ENCODE assay signal across 25 mouse cellular contexts in genomic region chr6:67302471-67302870, GRCm38 (mm10).
DNase-seq lines count a peak whose midpoint lies in the region; ATAC-seq and TF ChIP-seq lines count a peak whose summit lies in the region.
"Had no signal": no experiment of that assay in that cellular context is flagged by ENCODE, and none has a peak within 500 bp of the region (broad histone marks: within the 10 kb centered on the region; RNA-seq: fewer than 3 reads in every experiment).

No protein-coding gene starts in this region.

- no peaks in the 10 kb centered on the region for H3K27me3 ChIP-seq in hindbrain, postnatal 0 days (ENCODE audit: insufficient read depth, low read length)
- H3K27me3 ChIP-seq: forebrain, embryonic 12.5 days; heart, embryonic 12.5 days; kidney, embryonic 15.5 days; limb, embryonic 13.5 days; liver, embryonic 15.5 days; lung, embryonic 15.5 days; neural tube, embryonic 13.5 days; Patski had no signal

- WGBS in hindbrain, postnatal 0 days = 72% methylated on average over 4 of the region's 4 CpGs

- TF ChIP-seq CTCF in hindbrain, postnatal 0 days (IDR thresholded peaks at IDR 0.05; ENCODE audit: low read depth) = no peak

- peak; percentile 20 for DNase-seq in CD4-positive, CD25-positive, alpha-beta regulatory T cell, adult 2 months (ENCODE audit: low read depth, low spot score)
- DNase-seq in kidney, adult 9 months = peak; percentile 38
- no peak for DNase-seq in kidney, postnatal 14 days
- DNase-seq in T-cell, adult 2 months (ENCODE audit: low spot score) = peak; percentile 14
- peak; percentile 58 for DNase-seq in naive thymus-derived CD4-positive, alpha-beta T cell, adult 2 months (ENCODE audit: low read depth)
- no peak for DNase-seq in adrenal gland, postnatal 4 days (ENCODE audit: low spot score in 2 of 2)
- DNase-seq in hindbrain, postnatal 0 days (ENCODE audit: low spot score) = no peak
- DNase-seq: adrenal gland, postnatal 10 days; cerebellum, adult 9-10 months; gastrocnemius, postnatal 10 days; heart, adult 11 months; heart, postnatal 10 days; kidney, postnatal 4 days; lung, postnatal 36 days; midbrain, embryonic 14.5 days had no signal

- no peaks in the 10 kb centered on the region for H3K9me3 ChIP-seq in hindbrain, postnatal 0 days (ENCODE audit: low read length)
- H3K9me3 ChIP-seq: forebrain, embryonic 12.5 days; heart, embryonic 12.5 days; kidney, embryonic 15.5 days; limb, embryonic 13.5 days; liver, embryonic 15.5 days; lung, embryonic 15.5 days; neural tube, embryonic 13.5 days had no signal

- H3K27ac ChIP-seq in hindbrain, postnatal 0 days = no peak overlapping the region
- H3K27ac ChIP-seq: forebrain, embryonic 12.5 days; kidney, embryonic 15.5 days; limb, embryonic 13.5 days; liver, embryonic 15.5 days; lung, embryonic 15.5 days; neural tube, embryonic 13.5 days had no signal

- no peak overlapping the region for H3K4me3 ChIP-seq in hindbrain, postnatal 0 days (ENCODE audit: low read length)
- H3K4me3 ChIP-seq: forebrain, embryonic 12.5 days; heart, embryonic 12.5 days; kidney, embryonic 15.5 days; limb, embryonic 13.5 days; liver, embryonic 15.5 days; lung, embryonic 15.5 days; neural tube, embryonic 13.5 days had no signal

- H3K36me3 ChIP-seq in hindbrain, postnatal 0 days (ENCODE audit: insufficient read depth, low read length) = no peaks in the 10 kb centered on the region
- H3K36me3 ChIP-seq: forebrain, embryonic 12.5 days; heart, embryonic 12.5 days; kidney, embryonic 15.5 days; limb, embryonic 13.5 days; liver, embryonic 15.5 days; lung, embryonic 15.5 days; neural tube, embryonic 13.5 days had no signal

- ATAC-seq in CD4-positive, CD25-positive, alpha-beta regulatory T cell, adult 4 months = no peak
- no peak for ATAC-seq in hindbrain, postnatal 0 days
- ATAC-seq: activated CD4-positive, CD25-positive, alpha-beta regulatory T cell, adult 4 months; Patski had no signal

- H3K9ac ChIP-seq in hindbrain, postnatal 0 days (replicated peaks; ENCODE audit: low read length) = no peak overlapping the region
- H3K9ac ChIP-seq: forebrain, embryonic 12.5 days; heart, embryonic 12.5 days; kidney, embryonic 15.5 days; limb, embryonic 13.5 days; liver, embryonic 15.5 days; lung, embryonic 15.5 days; neural tube, embryonic 13.5 days had no signal

- H3K4me2 ChIP-seq in hindbrain, postnatal 0 days (ENCODE audit: low read depth, low read length) = no peak overlapping the region
- H3K4me2 ChIP-seq: forebrain, embryonic 12.5 days; heart, embryonic 12.5 days; kidney, embryonic 15.5 days; limb, embryonic 13.5 days; liver, embryonic 15.5 days; lung, embryonic 15.5 days; neural tube, embryonic 13.5 days had no signal

- H3K4me1 ChIP-seq in hindbrain, postnatal 0 days (ENCODE audit: insufficient read depth, low read length) = no peaks in the 10 kb centered on the region
- H3K4me1 ChIP-seq: forebrain, embryonic 12.5 days; lung, embryonic 15.5 days had no signal

Comparison
In these comparisons a context has a peak if more than half of its experiments do, and no peak if none do; other contexts are left out.
1. DNase-seq: peak in CD4-positive, CD25-positive, alpha-beta regulatory T cell, adult 2 months (single experiment), kidney, adult 9 months (single experiment), T-cell, adult 2 months (single experiment) and naive thymus-derived CD4-positive, alpha-beta T cell, adult 2 months (single experiment); none in kidney, postnatal 14 days (single experiment), adrenal gland, postnatal 4 days (0 of 2) and hindbrain, postnatal 0 days (single experiment).